Mouse (Mus musculus) midbrain, embryonic 15.5 days (tissue): Measurements from ENCODE around the gene Itgb4. TPM values are rescaled to one million over a fixed set of nuclear protein-coding genes. Genes with fewer than 3 reads are reported as not detected.
A peak's percentile ranks its signal among the peaks of the same experiment; 100 is the strongest.

Experiments
- ATAC-seq: fragments of 200-750 bp; cut with Nextera tagmentation; replicated peaks from 2 replicates; pipeline ENCODE4 v1.8.0; 2017; ENCODE audit warnings: moderate TSS enrichment
- H3K27ac ChIP-seq: fragments of 300-500 bp; sonication (generic); 2 replicates; pipeline ENCODE4 v1.5.1; 2015; ENCODE audit warnings: mild to moderate bottlenecking, inconsistent platforms
- H3K27me3 ChIP-seq: fragments of 300-500 bp; sonication (generic); replicated peaks from 2 replicates; pipeline ENCODE4 v1.6.1; 2015; ENCODE audit warnings: inconsistent platforms
- H3K36me3 ChIP-seq: fragments of 300-500 bp; sonication (generic); replicated peaks from 2 replicates; pipeline ENCODE4 v1.6.1; 2015; ENCODE audit warnings: inconsistent platforms
- H3K4me1 ChIP-seq: fragments of 300-500 bp; sonication (generic); 2 replicates; pipeline ENCODE4 v1.6.1; 2015; ENCODE audit warnings: inconsistent platforms
- H3K4me2 ChIP-seq: fragments of 300-500 bp; sonication (generic); 2 replicates; pipeline ENCODE4 v1.6.1; 2015; ENCODE audit warnings: inconsistent platforms, mild to moderate bottlenecking, moderate library complexity
- H3K4me3 ChIP-seq: fragments of 300-500 bp; sonication (generic); 2 replicates; pipeline ENCODE4 v1.5.1; 2015; ENCODE audit warnings: mild to moderate bottlenecking, inconsistent platforms
- H3K9ac ChIP-seq: fragments of 300-500 bp; sonication (generic); 2 replicates; pipeline ENCODE4 v1.6.1; 2015; ENCODE audit warnings: mild to moderate bottlenecking, inconsistent platforms
- H3K9me3 ChIP-seq: fragments of 300-500 bp; sonication (generic); 2 replicates; pipeline ENCODE4 v1.6.1; 2016; ENCODE audit warnings: inconsistent platforms
- WGBS: fragments of 180-500 bp; shearing (Covaris S2); methylation state at CpG from one replicate; pipeline ENCODE4 v1.1.7; 2015; ENCODE audit warnings: mixed read lengths; 5-methylcytosine and 5-hydroxymethylcytosine counted together
- polyA plus RNA-seq: library from polyadenylated mRNA; unstranded; fragments of >200 nt; fragmentation: Nextera tagmentation; extraction: Ambion mirVana; gene quantifications from 2 replicates; pipeline ENCODE4 v1.2.1, GENCODE M21; 2015

Itgb4 gene
- polyA plus RNA-seq, 1 experiment from 2014 or later, result 0.94 TPM

DNA sequence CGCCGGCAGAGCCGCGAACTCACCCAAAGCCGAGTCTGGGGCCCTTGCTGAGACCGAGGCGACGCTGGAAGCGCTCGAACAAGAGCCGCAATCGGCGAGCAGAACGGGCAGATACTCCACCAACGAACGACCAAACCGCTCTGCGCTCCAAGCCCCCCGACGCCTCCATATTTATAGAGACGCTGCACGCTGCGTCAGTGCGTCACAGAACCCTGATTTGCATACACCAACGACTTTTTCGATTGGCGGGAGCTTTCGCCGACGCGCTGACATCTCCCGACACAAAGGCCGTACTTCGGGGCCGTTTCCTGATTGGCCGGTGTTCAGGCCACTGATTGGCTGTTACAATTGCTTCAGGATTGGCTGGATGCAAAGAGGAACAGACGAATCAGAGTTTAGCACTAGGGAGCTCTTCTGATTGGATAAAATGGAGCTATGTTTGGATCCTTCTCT, 49.9 kb downstream of the Itgb4 start:
- ATAC-seq, result peak; percentile 95
- Histone ChIP-seq H3K27ac (peak overlapping the region; percentile 99), H3K36me3 (0 out of 2 replicates have a peak, but pooled peaks cover 6% of the 10 kb centered on the region), H3K27me3 (no peaks in the 10 kb centered on the region), H3K4me1 (peaks cover 21% of the 10 kb centered on the region), H3K4me3 (peak overlapping the region; percentile 77), H3K9ac (peak overlapping the region; percentile 98), H3K4me2 (no peak overlapping the region), H3K9me3 (no peaks in the 10 kb centered on the region)
- WGBS, result under 1% methylated on average over 37 of the region's 37 CpGs

DNA sequence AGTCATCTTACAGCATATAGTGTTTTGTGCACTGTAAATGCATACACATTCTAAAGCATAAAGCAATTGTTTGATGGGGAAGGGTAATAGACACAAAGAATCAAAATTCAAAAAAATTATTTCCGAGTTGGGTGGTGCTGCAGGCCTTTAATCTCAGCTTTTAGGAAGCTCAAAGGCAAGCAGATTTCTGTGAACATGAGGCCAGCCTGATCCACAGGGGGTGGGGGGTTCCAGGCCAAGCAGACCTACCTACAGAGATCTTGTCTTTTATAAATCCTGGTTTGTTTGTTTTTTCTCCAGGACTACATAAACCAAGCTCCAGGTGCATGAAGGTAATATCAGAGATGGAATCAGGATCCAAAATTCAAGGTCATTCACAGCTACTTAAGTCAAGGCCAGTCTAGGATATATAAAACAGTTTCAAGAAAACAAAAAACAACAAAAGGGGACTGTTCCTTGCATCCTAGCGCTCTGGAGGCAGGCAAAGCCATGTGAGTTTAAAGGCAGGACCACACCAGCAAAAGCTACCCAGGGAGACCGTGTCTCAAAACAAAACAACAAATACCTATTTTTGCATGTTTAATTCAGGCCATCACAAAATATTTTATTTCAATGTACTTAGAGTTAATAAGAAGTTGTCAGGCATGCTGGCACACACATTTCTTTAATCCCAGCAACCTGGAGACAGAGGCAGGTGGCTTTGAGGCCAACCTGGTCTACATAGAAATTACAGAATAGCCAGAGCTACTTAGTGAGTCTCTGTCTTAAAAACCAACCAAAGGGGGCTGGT, 50.7 kb downstream of the Itgb4 start:
- WGBS, result 85% methylated on average over 3 of the region's 3 CpGs
- peaks cover 21% of the 10 kb centered on the region for H3K4me1 ChIP-seq
- H3K27me3 ChIP-seq, result no peaks in the 10 kb centered on the region
- H3K4me3 ChIP-seq, result no peak overlapping the region
- H3K9ac ChIP-seq, result no peak overlapping the region
- ATAC-seq, result no peak
- no peak overlapping the region for H3K4me2 ChIP-seq
- H3K27ac ChIP-seq, result peak overlapping the region; percentile 71
- no peaks in the 10 kb centered on the region for H3K9me3 ChIP-seq
- 0 out of 2 replicates have a peak, but pooled peaks cover 6% of the 10 kb centered on the region for H3K36me3 ChIP-seq

DNA sequence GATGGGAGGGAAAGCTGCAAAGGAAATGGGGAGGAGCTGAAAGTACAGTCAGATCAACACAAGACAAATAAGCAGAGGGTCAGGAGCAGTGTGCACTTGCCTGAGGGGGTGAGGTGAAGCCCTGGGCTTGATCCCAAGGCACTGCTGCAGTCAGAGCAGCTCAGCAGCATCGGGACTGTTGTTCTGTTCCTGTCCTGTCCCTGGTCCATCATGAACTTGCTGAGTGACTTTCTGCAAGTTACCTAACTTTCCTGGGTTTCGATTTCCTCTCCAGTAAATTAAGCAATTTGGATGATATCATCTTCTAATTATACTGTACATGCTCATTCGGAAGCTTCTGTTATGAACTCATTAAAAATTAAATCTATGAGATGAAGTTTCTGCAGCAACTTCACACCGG, 53.2 kb downstream of the Itgb4 start, which contains the start of gene H3f3b:
Gene H3f3b, minus strand, starts transcription at position 207 of the 400 bp plus-strand sequence.
- no peak for ATAC-seq
- no peaks in the 10 kb centered on the region for H3K9me3 ChIP-seq
- H3K9ac ChIP-seq, result no peak within 1 kb of the TSS
- WGBS, result 82% methylated on average over 4 of the region's 4 CpGs
- no peak within 1 kb of the TSS for H3K4me2 ChIP-seq
- no peak within 1 kb of the TSS for H3K4me3 ChIP-seq
- no peaks in the 10 kb centered on the region for H3K27me3 ChIP-seq
- no peak within 1 kb of the TSS for H3K27ac ChIP-seq
- peaks cover 16% of the 10 kb centered on the region for H3K4me1 ChIP-seq
- H3K36me3 ChIP-seq, result no peaks in the 10 kb centered on the region

DNA sequence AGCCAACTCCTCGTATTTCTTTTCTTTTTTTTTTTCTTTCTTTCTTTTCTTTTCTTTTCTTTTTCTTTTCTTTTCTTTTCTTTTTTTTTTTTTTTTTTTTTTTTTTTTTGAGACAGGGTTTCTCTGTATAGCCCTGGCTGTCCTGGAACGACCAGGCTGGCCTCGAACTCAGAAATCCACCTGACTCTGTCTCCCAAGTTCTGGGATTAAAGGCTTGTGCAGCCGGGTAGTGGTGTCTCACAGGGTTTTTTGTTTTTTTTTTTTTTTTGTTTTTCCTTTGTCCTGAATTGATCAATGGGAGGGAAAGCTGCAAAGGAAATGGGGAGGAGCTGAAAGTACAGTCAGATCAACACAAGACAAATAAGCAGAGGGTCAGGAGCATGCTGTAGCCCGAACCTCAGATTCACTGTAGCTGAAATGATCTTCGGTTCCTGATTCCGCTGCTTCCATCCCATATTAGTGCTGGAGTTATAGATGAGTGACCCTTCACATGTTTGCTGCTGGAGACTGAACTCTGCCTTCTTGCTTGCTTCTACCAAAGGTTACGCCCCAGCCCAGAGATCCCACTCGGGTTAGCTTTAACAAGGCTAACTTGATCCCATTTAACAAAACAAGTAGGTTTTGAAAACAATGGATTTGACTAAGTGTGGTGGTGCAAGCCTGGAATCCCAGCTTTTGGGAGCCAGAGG, 53.8 kb downstream of the Itgb4 start:
- H3K27ac ChIP-seq, result no peak overlapping the region

DNA sequence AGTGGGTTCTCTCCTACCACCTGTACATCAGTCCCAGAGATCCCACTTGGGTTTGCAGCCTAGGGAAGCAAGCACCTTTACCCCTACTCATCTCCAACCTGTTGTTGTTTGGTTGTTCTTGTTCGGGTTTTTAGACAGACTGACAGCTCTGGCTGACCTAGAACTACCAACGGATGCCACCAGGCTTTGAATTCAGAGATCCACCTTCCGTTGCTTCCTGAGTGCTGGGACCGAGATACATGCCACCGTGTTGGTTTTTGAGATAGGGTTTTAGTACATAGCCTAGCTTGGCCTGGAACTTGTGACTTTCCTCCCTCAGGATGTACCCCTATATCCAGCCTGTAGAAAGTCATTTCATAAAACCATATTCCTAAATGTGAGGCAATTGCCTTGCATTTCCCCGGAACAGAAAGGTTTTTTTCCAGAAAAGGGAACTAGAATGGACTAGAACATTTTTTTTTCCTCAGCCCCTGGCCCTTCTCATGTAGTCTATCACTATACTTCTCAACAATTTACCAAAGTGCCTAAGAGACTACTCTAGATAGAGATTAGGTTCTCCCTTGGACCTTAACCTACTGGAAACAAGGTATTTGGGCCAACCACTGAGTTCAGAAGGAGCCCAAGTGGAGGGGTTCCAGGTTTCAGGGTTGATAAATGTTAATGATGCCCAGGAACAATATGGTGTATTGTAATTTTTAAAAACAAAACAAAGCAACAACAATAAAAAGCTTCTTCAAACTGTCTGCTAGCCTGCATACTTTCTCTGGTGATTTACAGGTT, 54.8 kb downstream of the Itgb4 start:
- 83% methylated on average over 6 of the region's 6 CpGs for whole genome bisulfite sequencing
- Histone ChIP-seq H3K27ac (peak overlapping the region; percentile 79), H3K4me2 (peak overlapping the region; percentile 65), H3K9me3 (no peaks in the 10 kb centered on the region), H3K9ac (peak overlapping the region; percentile 49), H3K4me1 (peaks cover 16% of the 10 kb centered on the region), H3K4me3 (peak overlapping the region; percentile 65), H3K27me3 (no peaks in the 10 kb centered on the region), H3K36me3 (no peaks in the 10 kb centered on the region)
- no peak for ATAC-seq

More for the DNA sequence above, 53.8 kb downstream of the Itgb4 start:
- H3K4me2 ChIP-seq, result no peak overlapping the region
- H3K27me3 ChIP-seq, result no peaks in the 10 kb centered on the region
- H3K9me3 ChIP-seq, result no peaks in the 10 kb centered on the region
- H3K9ac ChIP-seq, result no peak overlapping the region
- ATAC-seq, result no peak
- no peak overlapping the region for H3K4me3 ChIP-seq
- no peaks in the 10 kb centered on the region for H3K36me3 ChIP-seq
- peaks cover 16% of the 10 kb centered on the region for H3K4me1 ChIP-seq
- WGBS, result 82% methylated on average over 9 of the region's 9 CpGs

DNA sequence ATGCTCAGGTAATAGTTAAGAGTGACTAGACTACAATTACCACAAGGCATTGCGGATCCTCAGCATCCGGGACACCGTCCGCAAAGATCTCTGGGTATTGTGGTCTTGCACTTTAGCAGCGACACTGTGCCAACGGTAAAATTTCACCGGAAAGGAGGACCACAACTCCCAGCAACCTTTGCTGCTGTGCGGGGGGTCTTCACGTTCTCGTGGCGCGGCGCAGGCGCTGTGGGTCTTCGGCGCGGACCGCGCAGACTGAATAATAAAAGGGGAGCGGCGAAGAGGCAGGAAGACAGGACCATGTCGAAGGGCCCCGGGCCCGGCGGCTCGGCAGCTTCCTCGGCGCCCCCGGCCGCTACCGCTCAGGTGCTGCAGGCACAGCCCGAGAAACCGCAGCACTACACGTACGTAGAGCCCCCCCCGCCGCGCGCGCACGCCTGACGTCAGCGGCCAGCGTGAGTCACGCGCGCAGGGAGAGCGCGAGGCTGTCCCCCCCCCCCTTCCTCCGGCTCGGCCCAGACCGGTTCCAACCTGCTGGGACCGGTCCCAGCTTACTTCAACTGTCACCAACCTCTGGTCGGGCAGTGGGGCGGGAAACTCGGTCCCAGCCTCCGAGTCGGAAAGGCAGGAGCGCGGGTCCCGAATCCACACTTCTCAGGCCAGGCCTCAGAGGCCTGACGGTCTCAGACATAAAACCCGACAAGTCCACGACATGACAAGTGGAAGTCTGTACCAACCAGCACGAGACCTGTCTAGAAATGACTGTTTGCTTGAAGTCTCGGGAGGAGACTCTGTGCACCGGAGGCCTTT, 55.8 kb downstream of the Itgb4 start, which contains the start of gene Unk:
Gene Unk, plus strand, starts transcription at position 235 of the 810 bp plus-strand sequence.
- Histone ChIP-seq H3K4me1 (peaks cover 16% of the 10 kb centered on the region), H3K4me3 (peak within 1 kb of the TSS; percentile 65), H3K36me3 (0 out of 2 replicates have a peak, but pooled peaks cover 4% of the 10 kb centered on the region), H3K4me2 (peak within 1 kb of the TSS; percentile 90), H3K9ac (peak within 1 kb of the TSS; percentile 95), H3K27me3 (no peaks in the 10 kb centered on the region), H3K9me3 (no peaks in the 10 kb centered on the region), H3K27ac (peak within 1 kb of the TSS; percentile 100)
- WGBS, result under 1% methylated on average over 65 of the region's 67 CpGs
- peak; percentile 95 for ATAC-seq

DNA sequence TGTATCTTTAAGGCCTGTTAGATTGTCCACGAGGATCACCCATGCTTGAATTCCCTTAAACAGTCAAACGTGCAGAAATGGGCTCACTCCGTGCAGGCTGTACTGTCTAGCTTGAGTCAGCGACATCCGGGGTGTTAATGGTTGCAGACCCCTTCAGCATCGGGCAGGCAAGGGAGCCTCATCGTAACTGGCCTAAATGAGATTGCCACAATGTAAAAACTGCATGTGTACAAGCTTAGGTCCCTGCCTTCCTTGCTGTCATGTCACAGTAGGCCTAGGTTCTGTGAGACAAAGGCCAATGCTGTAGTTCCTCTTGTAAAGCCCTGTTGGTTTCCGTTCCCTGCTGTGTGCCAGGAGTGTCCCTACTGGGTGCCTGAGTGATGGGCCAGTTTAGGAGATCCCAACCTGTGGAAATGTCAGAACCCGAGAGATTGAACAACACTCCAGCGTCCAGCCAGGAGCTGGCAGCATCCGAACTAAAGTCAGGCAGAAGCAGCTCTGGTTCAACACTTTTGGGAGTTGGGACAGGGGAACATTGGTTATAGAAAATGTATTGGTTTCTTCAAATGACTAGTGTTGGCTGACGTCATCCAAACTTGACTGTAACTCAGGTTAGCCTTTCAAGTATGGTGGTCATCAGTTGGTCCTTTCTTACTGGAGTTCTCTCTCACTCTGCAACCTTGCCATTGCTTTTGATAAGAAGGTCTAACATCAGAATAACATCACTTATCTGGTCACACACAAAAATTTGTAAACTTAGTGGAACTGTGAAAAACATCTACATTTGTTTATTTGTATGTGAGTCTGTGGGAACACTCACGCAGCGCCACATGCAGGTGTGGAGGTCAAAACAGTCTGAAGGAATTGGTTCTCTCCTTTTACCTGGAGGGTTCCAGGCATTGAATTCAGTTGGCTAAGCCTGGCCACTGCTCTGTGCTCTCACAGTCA, 56.7 kb downstream of the Itgb4 start:
- Histone ChIP-seq H3K4me1 (peaks cover 16% of the 10 kb centered on the region), H3K9me3 (no peaks in the 10 kb centered on the region), H3K9ac (peak overlapping the region; percentile 95), H3K27ac (peak overlapping the region; percentile 100), H3K4me3 (peak overlapping the region; percentile 65), H3K36me3 (0 out of 2 replicates have a peak, but pooled peaks cover 4% of the 10 kb centered on the region), H3K4me2 (peak overlapping the region; percentile 90), H3K27me3 (no peaks in the 10 kb centered on the region)
- WGBS, result 26% methylated on average over 14 of the region's 14 CpGs
- peak; percentile 28 for ATAC-seq

DNA sequence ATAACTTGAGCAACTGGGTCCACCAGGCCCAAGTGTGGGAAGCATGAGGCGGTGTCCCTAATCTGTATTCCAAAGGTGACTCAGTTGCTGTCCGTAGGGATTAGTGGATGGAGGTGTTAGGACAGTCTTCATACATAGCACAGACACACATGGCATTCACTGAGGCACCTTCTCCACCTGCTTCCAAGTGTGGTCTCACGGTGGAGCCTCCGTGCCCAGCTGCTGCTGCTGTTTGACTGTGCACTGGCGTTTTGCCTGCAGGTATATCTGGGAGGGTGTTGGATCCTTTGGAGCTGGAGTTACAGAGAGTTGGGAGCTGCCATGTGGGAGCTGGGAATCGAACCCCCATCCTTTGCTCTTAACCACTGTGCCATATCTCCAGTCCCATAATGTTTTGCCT, 60.1 kb downstream of the Itgb4 start:
- no peak for ATAC-seq
- no peaks in the 10 kb centered on the region for H3K9me3 ChIP-seq
- WGBS, result 96% methylated on average over 6 of the region's 6 CpGs

DNA sequence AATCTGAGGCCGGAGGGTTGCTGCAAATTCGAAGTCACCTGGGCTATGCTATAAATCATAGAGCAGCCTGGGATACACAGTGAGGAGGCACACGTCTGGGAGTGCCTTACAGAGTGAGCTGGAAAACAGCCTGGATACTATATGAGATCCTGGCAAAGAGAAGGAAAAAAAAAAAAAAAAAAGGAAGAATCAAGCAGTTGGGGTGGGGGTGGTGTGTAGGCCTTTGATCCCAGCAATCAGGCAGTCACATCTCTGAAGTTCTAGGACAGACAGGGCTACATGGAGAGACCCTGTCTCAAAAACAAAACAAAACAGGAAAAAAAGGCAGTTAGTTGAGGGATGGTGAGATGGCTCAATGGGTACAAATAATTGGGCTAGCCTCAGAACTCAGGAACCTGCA, 62.2 kb downstream of the Itgb4 start:
- WGBS, result 96% methylated on average over 3 of the region's 3 CpGs

More for the DNA sequence above, 60.1 kb downstream of the Itgb4 start:
- Histone ChIP-seq H3K9ac (no peak overlapping the region), H3K27ac (no peak overlapping the region), H3K36me3 (0 out of 2 replicates have a peak, but pooled peaks cover 7% of the 10 kb centered on the region), H3K4me1 (peaks cover 14% of the 10 kb centered on the region), H3K4me3 (no peak overlapping the region), H3K27me3 (no peaks in the 10 kb centered on the region), H3K4me2 (no peak overlapping the region)

DNA sequence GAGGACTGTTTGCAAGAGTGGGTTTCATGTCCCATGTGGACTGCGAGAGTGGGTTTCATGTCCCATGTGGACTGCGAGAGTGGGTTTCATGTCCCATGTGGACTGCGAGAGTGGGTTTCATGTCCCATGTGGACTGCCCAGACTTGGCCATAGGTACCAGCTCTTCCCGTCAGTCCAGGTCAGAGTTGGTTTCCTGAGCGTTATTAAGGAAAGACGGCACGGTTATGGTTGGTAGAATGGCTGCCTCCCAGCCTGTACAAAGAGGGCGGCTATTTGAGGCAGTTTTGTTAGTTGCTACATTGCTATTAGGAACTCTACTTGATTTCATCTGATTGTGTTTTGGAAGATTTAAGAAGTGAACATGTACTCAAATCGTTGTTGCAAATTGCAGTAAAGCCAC, 63.3 kb downstream of the Itgb4 start:
- H3K27ac ChIP-seq, result no peak overlapping the region
- no peak for ATAC-seq
- H3K36me3 ChIP-seq, result 0 out of 2 replicates have a peak, but pooled peaks cover 7% of the 10 kb centered on the region
- WGBS, result 91% methylated on average over 9 of the region's 9 CpGs
- H3K4me3 ChIP-seq, result no peak overlapping the region
- H3K9me3 ChIP-seq, result no peaks in the 10 kb centered on the region
- H3K4me1 ChIP-seq, result no peaks in the 10 kb centered on the region
- H3K9ac ChIP-seq, result no peak overlapping the region
- H3K27me3 ChIP-seq, result no peaks in the 10 kb centered on the region
- no peak overlapping the region for H3K4me2 ChIP-seq

More for the DNA sequence above, 62.2 kb downstream of the Itgb4 start:
- Histone ChIP-seq H3K27ac (no peak overlapping the region), H3K4me3 (no peak overlapping the region), H3K4me1 (peaks cover 4% of the 10 kb centered on the region), H3K36me3 (0 out of 2 replicates have a peak, but pooled peaks cover 7% of the 10 kb centered on the region), H3K27me3 (no peaks in the 10 kb centered on the region), H3K4me2 (no peak overlapping the region), H3K9ac (no peak overlapping the region), H3K9me3 (no peaks in the 10 kb centered on the region)
- no peak for ATAC-seq
